Mouse (Mus musculus) lung, postnatal 0 days (tissue): Measurements from ENCODE around the gene Tprn. TPM values are rescaled to one million over a fixed set of nuclear protein-coding genes. Genes with fewer than 3 reads are reported as not detected.
A peak's percentile ranks its signal among the peaks of the same experiment; 100 is the strongest.

Source experiments
- ATAC-seq: fragments of 200-750 bp; cut with Nextera tagmentation; 2 replicates; pipeline ENCODE4 v1.8.0; 2017; ENCODE audit warnings: moderate library complexity
- DNase-seq: peaks from one replicate; pipeline ENCODE4 v3.0.0-alpha.2; 2016; ENCODE audit warnings: low spot score
- H3K27ac ChIP-seq: fragments of 300-500 bp; sonication (generic); 2 replicates; pipeline ENCODE4 v1.5.1; 2014; ENCODE audit warnings: antibody characterized with exemption, mild to moderate bottlenecking, low read length, mixed read lengths
- H3K27me3 ChIP-seq: fragments of 300-500 bp; sonication (generic); replicated peaks from 2 replicates; pipeline ENCODE4 v1.6.1; 2014; ENCODE audit warnings: low read length, mixed read lengths; ENCODE audit not compliant: insufficient read depth
- H3K36me3 ChIP-seq: fragments of 300-500 bp; sonication (generic); 2 replicates; pipeline ENCODE4 v1.6.1; 2014; ENCODE audit warnings: low read length, mixed read lengths; ENCODE audit not compliant: insufficient read depth
- H3K4me1 ChIP-seq: fragments of 300-500 bp; sonication (generic); 2 replicates; pipeline ENCODE4 v1.6.1; 2014; ENCODE audit warnings: antibody characterized with exemption, low read depth, low read length, mixed read lengths; ENCODE audit not compliant: insufficient read depth
- H3K4me2 ChIP-seq: fragments of 300-500 bp; sonication (generic); replicated peaks from 2 replicates; pipeline ENCODE4 v1.6.1; 2014; ENCODE audit warnings: low read depth, mild to moderate bottlenecking, low read length, moderate library complexity, mixed read lengths
- H3K4me3 ChIP-seq: fragments of 300-500 bp; sonication (generic); 2 replicates; pipeline ENCODE4 v1.5.1; 2014; ENCODE audit warnings: low read depth, low read length
- H3K9ac ChIP-seq: fragments of 300-500 bp; sonication (generic); replicated peaks from 2 replicates; pipeline ENCODE4 v1.6.1; 2014; ENCODE audit warnings: low read depth, mild to moderate bottlenecking
- H3K9me3 ChIP-seq: fragments of 300-500 bp; sonication (generic); 2 replicates; pipeline ENCODE4 v1.6.1; 2016; ENCODE audit warnings: low read length, mixed read lengths
- CTCF ChIP-seq: IDR thresholded peaks from 2 replicates; pipeline ENCODE4 v1.5.1; 2016; ENCODE audit warnings: antibody characterized with exemption, mild to moderate bottlenecking
- EP300 ChIP-seq: IDR thresholded peaks from 2 replicates; pipeline ENCODE4 v1.6.1; 2016; ENCODE audit warnings: antibody characterized with exemption, mild to moderate bottlenecking, control low read depth
- WGBS: fragments of 180-500 bp; shearing (Covaris S2); extraction: QIAGEN DNeasy Blood & Tissue Kit; methylation state at CpG from one replicate; pipeline ENCODE4 v1.1.7; 2014; 5-methylcytosine and 5-hydroxymethylcytosine counted together
- polyA plus RNA-seq: library from polyadenylated mRNA; unstranded; fragments of >200 nt; fragmentation: Nextera tagmentation; extraction: Ambion mirVana; gene quantifications from 2 replicates; pipeline ENCODE4 v1.2.1, GENCODE M21; 2015

Tprn gene
- polyA plus RNA-seq, 1 experiment from 2014 or later: 7.4 TPM

- Histone ChIP-seq H3K4me3 (no peak overlapping the region), H3K27me3 (no peaks in the 10 kb centered on the region; the same call in 1 of the 2 replicates), H3K9ac (no peak overlapping the region), H3K27ac (no peak overlapping the region), H3K4me1 (peaks cover 6% of the 10 kb centered on the region; the same call in 1 of the 2 replicates), H3K4me2 (no peak overlapping the region), H3K9me3 (no peaks in the 10 kb centered on the region), H3K36me3 (no peaks in the 10 kb centered on the region)
- TF ChIP-seq CTCF: no peak
- TF ChIP-seq EP300: no peak
- 95% methylated on average over 4 of the region's 4 CpGs for WGBS
- ATAC-seq: no peak
- no peak for DNase-seq
Observed at GRCm38 (mm10) chr2:25227406-25227805, 35.0 kb upstream of the Tprn start.

- Histone ChIP-seq H3K9me3 (no peaks in the 10 kb centered on the region), H3K4me2 (peak overlapping the region; percentile 35), H3K27ac (peak overlapping the region; percentile 72), H3K9ac (no peak overlapping the region), H3K27me3 (no peaks in the 10 kb centered on the region; the same call in 1 of the 2 replicates), H3K4me3 (no peak overlapping the region), H3K36me3 (no peaks in the 10 kb centered on the region), H3K4me1 (peaks cover 6% of the 10 kb centered on the region; the same call in 1 of the 2 replicates)
- ATAC-seq (peak; percentile 57), DNase-seq (peak; percentile 98)
- 0% methylated on average over 7 of the region's 7 CpGs for WGBS
- peak; percentile 87; the same call in 1 of the 2 replicates for TF ChIP-seq EP300
- TF ChIP-seq CTCF: peak; percentile 78
Observed at GRCm38 (mm10) chr2:25228431-25228889, 34.0 kb upstream of the Tprn start.

- no peaks in the 10 kb centered on the region for H3K9me3 ChIP-seq
- 70% methylated on average over 6 of the region's 6 CpGs for WGBS
- TF ChIP-seq CTCF (no peak), EP300 (no peak)
- no peak overlapping the region for H3K4me2 ChIP-seq
- H3K9ac ChIP-seq: no peak overlapping the region
- no peak for DNase-seq
- no peaks in the 10 kb centered on the region; the same call in 1 of the 2 replicates for H3K27me3 ChIP-seq
- ATAC-seq: no peak
- no peak overlapping the region for H3K4me3 ChIP-seq
- no peaks in the 10 kb centered on the region for H3K36me3 ChIP-seq
- H3K27ac ChIP-seq: peak overlapping the region; percentile 68; the same call in 1 of the 2 replicates
- peaks cover 6% of the 10 kb centered on the region; the same call in 1 of the 2 replicates for H3K4me1 ChIP-seq
Observed at GRCm38 (mm10) chr2:25228995-25229530, 33.4 kb upstream of the Tprn start.

GRCm38 (mm10) chr2:25229582-25229981, 32.8 kb upstream of the Tprn start:
- H3K4me2 ChIP-seq: no peak overlapping the region
- H3K9me3 ChIP-seq: no peaks in the 10 kb centered on the region
- no peak overlapping the region for H3K4me3 ChIP-seq
- 81% methylated on average over 5 of the region's 5 CpGs for WGBS
- H3K4me1 ChIP-seq: peaks cover 6% of the 10 kb centered on the region; the same call in 1 of the 2 replicates
- DNase-seq (no peak), ATAC-seq (no peak)
- H3K27ac ChIP-seq: no peak overlapping the region
- TF ChIP-seq EP300: no peak
- TF ChIP-seq CTCF: no peak
- no peaks in the 10 kb centered on the region; the same call in 1 of the 2 replicates for H3K27me3 ChIP-seq
- no peak overlapping the region for H3K9ac ChIP-seq
- H3K36me3 ChIP-seq: no peaks in the 10 kb centered on the region

- H3K4me3 ChIP-seq: no peak overlapping the region
- H3K9me3 ChIP-seq: no peaks in the 10 kb centered on the region
- no peak overlapping the region for H3K27ac ChIP-seq
- H3K4me2 ChIP-seq: no peak overlapping the region
- no peak overlapping the region for H3K9ac ChIP-seq
- ATAC-seq (no peak), DNase-seq (no peak)
- H3K36me3 ChIP-seq: no peaks in the 10 kb centered on the region
- TF ChIP-seq EP300 (no peak), CTCF (no peak)
- WGBS: 84% methylated on average over 7 of the region's 7 CpGs
- H3K27me3 ChIP-seq: no peaks in the 10 kb centered on the region; the same call in 1 of the 2 replicates
- peaks cover 4% of the 10 kb centered on the region; the same call in 1 of the 2 replicates for H3K4me1 ChIP-seq
Observed at GRCm38 (mm10) chr2:25230581-25230980, 31.8 kb upstream of the Tprn start.

- Histone ChIP-seq H3K27ac (no peak overlapping the region), H3K4me1 (no peaks in the 10 kb centered on the region; the same call in 1 of the 2 replicates), H3K36me3 (no peaks in the 10 kb centered on the region), H3K4me3 (no peak overlapping the region), H3K9me3 (no peaks in the 10 kb centered on the region), H3K9ac (no peak overlapping the region), H3K27me3 (no peaks in the 10 kb centered on the region; the same call in 1 of the 2 replicates), H3K4me2 (no peak overlapping the region)
- ATAC-seq: no peak
- TF ChIP-seq CTCF (no peak), EP300 (no peak)
- DNase-seq: no peak
- 54% methylated on average over 12 of the region's 12 CpGs for whole genome bisulfite sequencing
Observed at GRCm38 (mm10) chr2:25231038-25231437, 31.4 kb upstream of the Tprn start.
